Mouse (Mus musculus) midbrain, embryonic 16.5 days (tissue): ENCODE results near the gene Kif26b. TPM values are rescaled to one million over a fixed set of nuclear protein-coding genes. Genes with fewer than 3 reads are reported as not detected.

Experiments used
- ATAC-seq: fragments of 200-750 bp; cut with Nextera tagmentation; 2 replicates; pipeline ENCODE4 v1.8.0; 2017; ENCODE audit warnings: moderate TSS enrichment
- H3K27ac ChIP-seq: fragments of 300-500 bp; sonication (generic); 2 replicates; pipeline ENCODE4 v1.5.1; 2014; ENCODE audit warnings: mild to moderate bottlenecking, low read length, mixed read lengths
- H3K27me3 ChIP-seq: fragments of 300-500 bp; sonication (generic); 2 replicates; pipeline ENCODE4 v1.6.1; 2014; ENCODE audit warnings: low read depth, low read length, mixed read lengths; ENCODE audit not compliant: control insufficient read depth, insufficient read depth
- H3K36me3 ChIP-seq: fragments of 300-500 bp; sonication (generic); 2 replicates; pipeline ENCODE4 v1.6.1; 2014; ENCODE audit warnings: mild to moderate bottlenecking, low read length, moderate library complexity, mixed read lengths; ENCODE audit not compliant: control insufficient read depth, insufficient read depth
- H3K4me1 ChIP-seq: fragments of 300-500 bp; sonication (generic); 2 replicates; pipeline ENCODE4 v1.6.1; 2014; ENCODE audit warnings: mild to moderate bottlenecking, low read length, mixed read lengths; ENCODE audit not compliant: control insufficient read depth, insufficient read depth
- H3K4me2 ChIP-seq: fragments of 300-500 bp; sonication (generic); 2 replicates; pipeline ENCODE4 v1.6.1; 2014; ENCODE audit warnings: mild to moderate bottlenecking, low read length, mixed read lengths
- H3K4me3 ChIP-seq: fragments of 300-500 bp; sonication (generic); 2 replicates; pipeline ENCODE4 v1.5.1; 2014; ENCODE audit warnings: low read depth, mild to moderate bottlenecking, low read length, moderate library complexity, mixed read lengths
- H3K9ac ChIP-seq: fragments of 300-500 bp; sonication (generic); 2 replicates; pipeline ENCODE4 v1.6.1; 2014; ENCODE audit warnings: low read depth, low read length, mixed read lengths
- H3K9me3 ChIP-seq: fragments of 300-500 bp; sonication (generic); replicated peaks from 2 replicates; pipeline ENCODE4 v1.6.1; 2014; ENCODE audit warnings: mild to moderate bottlenecking, low read length, mixed read lengths; ENCODE audit not compliant: control insufficient read depth, poor library complexity, severe bottlenecking
- WGBS: fragments of 180-500 bp; shearing (Covaris S2); extraction: QIAGEN DNeasy Blood & Tissue Kit; methylation state at CpG from one replicate; pipeline ENCODE4 v1.1.7; 2014; 5-methylcytosine and 5-hydroxymethylcytosine counted together
- polyA plus RNA-seq: library from polyadenylated mRNA; unstranded; fragments of >200 nt; fragmentation: Nextera tagmentation; extraction: Ambion mirVana; gene quantifications from 2 replicates; pipeline ENCODE4 v1.2.1, GENCODE M21; 2015

The Kif26b gene
- polyA plus RNA-seq, 1 experiment from 2014 or later, result 8.1 TPM

- H3K4me3 ChIP-seq, result no peak overlapping the region
- no peak overlapping the region for H3K4me2 ChIP-seq
- H3K27me3 ChIP-seq, result no peaks in the 10 kb centered on the region
- H3K36me3 ChIP-seq, result no peaks in the 10 kb centered on the region
- H3K9me3 ChIP-seq, result no peaks in the 10 kb centered on the region
- ATAC-seq, result 0 out of 2 replicates have a peak, but pooled peaks have one; percentile 42
- no peaks in the 10 kb centered on the region for H3K4me1 ChIP-seq
- 89% methylated on average over 15 of the region's 15 CpGs for WGBS
- no peak overlapping the region for H3K9ac ChIP-seq
- H3K27ac ChIP-seq, result no peak overlapping the region
Measured at GRCm38 (mm10) chr1:178600851-178601569, 72.1 kb downstream of the Kif26b start.

DNA sequence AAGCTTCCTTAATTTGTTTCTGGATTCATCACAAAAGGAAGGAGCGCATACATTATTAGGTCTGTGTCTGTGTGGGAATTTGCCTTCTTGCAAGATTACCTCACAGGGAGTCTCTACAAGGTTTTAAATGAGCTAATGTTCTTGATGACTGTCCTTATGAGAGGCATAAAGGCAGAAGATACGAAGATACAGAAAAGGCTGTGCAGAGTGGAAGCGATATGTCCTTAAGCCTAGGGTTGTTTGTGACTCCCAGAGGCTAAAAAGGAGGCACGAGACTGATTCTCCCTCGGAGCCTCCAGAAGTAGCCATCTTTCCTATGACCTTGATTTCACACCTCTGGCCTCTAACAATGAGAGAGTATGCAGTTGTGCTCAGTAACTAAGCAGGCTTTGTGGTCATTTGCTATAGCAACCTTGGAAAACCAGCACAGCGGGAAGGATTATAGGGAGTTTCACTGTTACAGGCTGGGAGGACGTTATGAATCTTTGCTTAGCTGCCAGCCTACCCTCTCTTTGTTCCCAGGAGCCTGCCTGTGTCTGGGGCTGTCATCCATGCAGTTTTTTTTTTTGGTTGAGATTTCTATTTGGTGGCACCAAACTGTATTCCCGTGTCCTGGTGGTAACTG lies 80.3 kb downstream of the Kif26b start:
- no peaks in the 10 kb centered on the region for H3K27me3 ChIP-seq
- H3K36me3 ChIP-seq, result no peaks in the 10 kb centered on the region
- H3K4me1 ChIP-seq, result peaks cover 15% of the 10 kb centered on the region
- no peaks in the 10 kb centered on the region for H3K9me3 ChIP-seq
- H3K4me2 ChIP-seq, result no peak overlapping the region
- H3K27ac ChIP-seq, result no peak overlapping the region
- no peak overlapping the region for H3K9ac ChIP-seq
- whole genome bisulfite sequencing, result 31% methylated on average over 8 of the region's 8 CpGs
- H3K4me3 ChIP-seq, result no peak overlapping the region
- no peak for ATAC-seq

DNA sequence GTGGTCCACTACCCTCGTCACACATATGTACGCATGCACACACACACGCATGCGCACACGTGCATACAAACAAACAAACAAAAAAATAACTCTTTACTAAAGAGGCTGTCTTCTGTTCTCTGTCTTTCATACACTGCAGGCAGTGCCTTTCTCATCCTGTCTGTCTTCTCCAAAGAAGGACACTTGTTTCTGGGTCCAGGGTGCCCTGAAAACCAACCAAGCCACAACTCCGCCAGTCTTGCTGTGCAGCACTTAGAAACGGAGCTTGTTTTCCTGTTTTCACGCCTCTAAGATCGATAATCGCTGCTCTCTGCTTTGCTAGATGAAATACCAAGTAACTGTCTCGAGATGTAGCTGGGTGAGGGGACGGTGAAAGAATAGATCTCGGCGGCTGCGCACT lies 82.6 kb downstream of the Kif26b start:
- peaks cover 15% of the 10 kb centered on the region for H3K4me1 ChIP-seq
- no peaks in the 10 kb centered on the region for H3K36me3 ChIP-seq
- no peaks in the 10 kb centered on the region for H3K9me3 ChIP-seq
- H3K9ac ChIP-seq, result no peak overlapping the region
- no peak overlapping the region for H3K4me2 ChIP-seq
- no peak for ATAC-seq
- H3K4me3 ChIP-seq, result no peak overlapping the region
- 84% methylated on average over 15 of the region's 15 CpGs for WGBS
- no peak overlapping the region for H3K27ac ChIP-seq
- no peaks in the 10 kb centered on the region for H3K27me3 ChIP-seq

DNA sequence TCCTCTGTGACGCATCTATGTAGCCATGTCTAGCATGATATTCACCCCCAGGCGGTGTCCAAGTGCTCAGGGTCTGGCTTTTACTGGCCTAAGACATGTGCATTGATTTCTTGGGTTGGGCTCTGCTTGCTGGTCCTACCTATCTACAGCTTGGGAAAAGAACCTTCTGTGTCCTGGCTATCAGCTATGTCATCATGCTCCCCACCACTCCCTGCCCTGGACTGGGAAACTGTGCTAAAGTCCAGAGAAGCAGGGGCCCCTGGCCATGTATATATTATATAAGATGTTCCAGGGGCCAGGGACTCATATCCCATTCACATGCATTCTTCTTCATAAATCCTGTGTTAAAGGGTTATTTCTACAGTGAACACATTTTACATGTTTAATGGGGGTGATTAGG lies 92.4 kb downstream of the Kif26b start:
- no peak overlapping the region for H3K9ac ChIP-seq
- no peaks in the 10 kb centered on the region for H3K27me3 ChIP-seq
- no peaks in the 10 kb centered on the region for H3K36me3 ChIP-seq
- WGBS, result 94% methylated on average over 2 of the region's 2 CpGs
- no peaks in the 10 kb centered on the region for H3K9me3 ChIP-seq
- no peaks in the 10 kb centered on the region for H3K4me1 ChIP-seq
- ATAC-seq, result no peak
- no peak overlapping the region for H3K4me2 ChIP-seq
- H3K27ac ChIP-seq, result no peak overlapping the region
- H3K4me3 ChIP-seq, result no peak overlapping the region

DNA sequence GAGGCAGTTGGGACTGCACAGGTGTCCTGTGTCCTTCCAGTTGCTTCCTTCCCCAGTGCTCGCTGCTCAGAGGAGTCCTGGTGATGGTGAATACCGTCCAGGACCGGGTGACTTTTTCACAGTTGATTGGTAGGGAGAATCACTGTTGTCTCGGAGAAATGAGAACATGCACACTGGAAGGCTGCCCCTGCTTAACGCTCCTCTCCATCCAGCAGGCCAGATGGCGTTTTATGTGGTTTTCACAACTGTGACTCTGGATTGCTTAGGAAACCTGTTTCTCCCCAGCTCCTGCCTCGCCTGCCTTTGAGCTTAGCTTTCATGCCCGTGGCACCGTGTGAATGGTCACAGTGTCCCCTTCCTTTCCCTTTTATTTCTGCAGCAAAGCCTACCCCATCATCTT lies 95.0 kb downstream of the Kif26b start:
- Histone ChIP-seq H3K27ac (no peak overlapping the region), H3K9ac (no peak overlapping the region), H3K9me3 (no peaks in the 10 kb centered on the region), H3K4me2 (no peak overlapping the region), H3K4me3 (no peak overlapping the region), H3K27me3 (no peaks in the 10 kb centered on the region), H3K36me3 (no peaks in the 10 kb centered on the region), H3K4me1 (no peaks in the 10 kb centered on the region)
- 71% methylated on average over 9 of the region's 9 CpGs for WGBS
- no peak for ATAC-seq

GRCm38 (mm10) chr1:178626961-178627381 lies 98.0 kb downstream of the Kif26b start:
- Histone ChIP-seq H3K9me3 (no peaks in the 10 kb centered on the region), H3K4me1 (no peaks in the 10 kb centered on the region), H3K36me3 (no peaks in the 10 kb centered on the region), H3K27me3 (no peaks in the 10 kb centered on the region), H3K4me3 (no peak overlapping the region), H3K9ac (no peak overlapping the region), H3K4me2 (no peak overlapping the region), H3K27ac (no peak overlapping the region)
- peak; percentile 70 for ATAC-seq
- WGBS, result 21% methylated on average over 6 of the region's 6 CpGs

DNA sequence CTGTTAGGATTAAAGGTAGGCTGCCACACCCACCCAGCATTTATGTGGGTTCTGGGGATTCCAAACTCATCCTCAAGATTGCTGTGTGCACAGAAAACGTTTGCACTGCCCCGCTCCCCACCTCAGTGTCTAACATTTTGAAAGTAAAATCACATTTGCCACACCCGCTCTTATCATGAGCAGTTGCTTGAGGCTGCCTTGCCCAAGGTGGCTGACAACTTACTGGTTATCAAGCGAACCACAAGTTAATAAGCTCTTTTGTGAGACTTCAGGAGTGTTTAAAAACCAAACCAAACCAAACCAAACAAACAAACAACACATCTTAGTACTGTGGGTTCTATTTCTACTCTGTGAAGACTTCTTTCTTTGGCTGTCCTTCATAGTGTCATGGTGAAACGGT lies 101.1 kb downstream of the Kif26b start:
- WGBS, result 88% methylated on average over 5 of the region's 5 CpGs
- Histone ChIP-seq H3K27me3 (no peaks in the 10 kb centered on the region), H3K27ac (no peak overlapping the region), H3K4me2 (no peak overlapping the region), H3K4me3 (no peak overlapping the region), H3K9ac (no peak overlapping the region), H3K4me1 (peaks cover 9% of the 10 kb centered on the region), H3K9me3 (no peaks in the 10 kb centered on the region), H3K36me3 (no peaks in the 10 kb centered on the region)
- ATAC-seq, result no peak

DNA sequence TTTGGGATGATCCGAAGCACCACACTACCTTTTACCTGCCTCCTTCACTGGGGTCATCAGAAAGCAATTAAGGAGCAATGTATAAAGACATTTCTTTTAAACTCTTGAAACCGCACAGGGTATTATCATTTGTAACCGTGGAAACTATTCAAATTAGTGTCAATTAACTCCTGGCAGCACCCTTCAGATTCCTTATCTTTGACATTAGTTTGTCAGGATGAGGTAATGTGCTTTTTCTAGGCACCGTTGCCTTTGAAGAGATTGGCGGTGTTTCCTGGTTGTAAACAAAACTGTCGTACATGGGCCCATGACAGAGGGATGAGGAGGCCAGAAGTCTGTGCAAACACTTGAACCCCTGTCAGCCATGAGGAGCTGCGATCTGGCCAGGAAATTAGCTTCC lies 102.9 kb downstream of the Kif26b start:
- Histone ChIP-seq H3K4me1 (peaks cover 12% of the 10 kb centered on the region), H3K9ac (no peak overlapping the region), H3K4me2 (no peak overlapping the region), H3K36me3 (no peaks in the 10 kb centered on the region), H3K27me3 (no peaks in the 10 kb centered on the region), H3K9me3 (no peaks in the 10 kb centered on the region), H3K4me3 (no peak overlapping the region), H3K27ac (no peak overlapping the region)
- no peak for ATAC-seq
- WGBS, result 63% methylated on average over 7 of the region's 7 CpGs

- Histone ChIP-seq H3K9me3 (no peaks in the 10 kb centered on the region), H3K4me2 (peak overlapping the region; percentile 19), H3K4me3 (no peak overlapping the region), H3K36me3 (no peaks in the 10 kb centered on the region), H3K27ac (peak overlapping the region; percentile 62), H3K4me1 (peaks cover 16% of the 10 kb centered on the region), H3K27me3 (no peaks in the 10 kb centered on the region), H3K9ac (0 out of 2 replicates have a peak overlapping the region, but pooled peaks have one; percentile 4)
- WGBS, result 48% methylated on average over 19 of the region's 19 CpGs
- peak; percentile 49; the same call in 1 of the 2 replicates for ATAC-seq
Measured at GRCm38 (mm10) chr1:178634359-178635085, 105.6 kb downstream of the Kif26b start.
